Mouse (Mus musculus) Patski (cell line): ENCODE measurements at regions not wholly inside any gene's neighbourhood (a gene's known extent, or its start where the extent isn't known, plus 50 kb on each side); places are given as distances from the start of the nearest gene placed in this dataset.

Experiments used
- ATAC-seq: fragments of 100-300 bp; one replicate; pipeline ENCODE4 v1.8.0; 2021
- CTCF ChIA-PET: fragments of 350-600 bp; sonication (Branson Sonifier 250); formaldehyde crosslinking; loops from one replicate; lab custom pipeline; 2022; ENCODE audit warnings: inconsistent platforms; lab: Charles Lee
- POLR2A ChIA-PET: fragments of 350-600 bp; sonication (Branson Sonifier 250); formaldehyde crosslinking; loops from one replicate; lab custom pipeline; 2022; ENCODE audit warnings: antibody characterized with exemption, inconsistent platforms; lab: Charles Lee
- DNase-seq: peaks from one replicate; pipeline ENCODE4 v3.0.0-alpha.2; 2011; ENCODE audit warnings: low read depth, low spot score
- H3K27me3 ChIP-seq: fragments of 371-371 bp; one replicate; pipeline ENCODE4 v1.5.1; 2021
- CTCF ChIP-seq: fragments of 100-300 bp; IDR thresholded peaks from one replicate; pipeline ENCODE4 v1.5.1; 2021
- in situ Hi-C: fragments of 300-500 bp; cut with MboI; formaldehyde crosslinking; loops from 3 replicates; pipeline ENCODE4 v1.11.1; 2018; ENCODE audit warnings: low pct_unique_long_range_greater_than_20kb, mixed read lengths

DNA sequence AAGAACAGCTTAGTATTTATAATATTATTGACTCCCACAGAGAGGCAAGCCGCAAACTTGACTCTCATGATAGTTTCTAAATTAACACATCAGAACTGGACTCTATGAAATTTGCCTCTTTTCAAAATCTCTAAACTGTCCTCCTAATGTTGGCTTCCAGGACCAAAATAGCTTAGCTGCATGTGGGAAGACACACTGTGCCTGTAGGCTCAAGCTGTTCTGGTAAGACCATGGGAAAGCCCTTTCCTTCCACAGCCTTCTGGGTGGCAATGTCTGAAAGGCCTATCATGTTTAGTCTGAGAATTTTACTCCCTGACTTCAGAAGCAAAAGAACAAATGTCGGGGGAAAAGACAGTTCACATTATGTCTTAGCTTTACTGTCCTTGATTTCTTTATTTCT, 203.1 kb upstream of the Slc8a1 start:
- H3K27me3 ChIP-seq = no peaks in the 10 kb centered on the region
- ChIA-PET POLR2A (no interaction called here), CTCF (interaction anchor here (0.9 kb wide), 1 partner anchor 9 kb away, joined by 3 read pairs; no protein-coding TSS in a partner anchor)
- no peak for TF ChIP-seq CTCF
- no peak for DNase-seq
- in situ Hi-C loops = no loop called here
- no peak for ATAC-seq

DNA sequence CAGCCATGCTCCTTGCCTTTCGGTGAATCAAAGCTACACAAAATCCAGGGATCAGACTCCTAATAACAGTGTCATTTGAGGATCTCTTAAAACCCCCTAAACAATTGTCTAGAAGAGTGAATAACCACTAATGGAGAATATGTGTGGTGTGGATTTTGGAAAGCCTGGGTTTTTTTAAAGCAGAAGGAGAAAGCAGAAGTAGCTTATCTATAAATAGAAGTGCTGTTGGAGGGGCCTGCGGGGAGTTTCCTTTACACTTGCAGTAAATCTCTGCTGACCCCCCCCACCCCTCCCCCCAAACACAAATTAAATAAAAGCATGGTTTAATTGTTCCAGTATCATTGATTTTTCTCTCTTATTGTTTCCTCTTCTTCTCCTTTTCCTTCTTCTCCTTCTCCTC, 192.6 kb upstream of the Slc8a1 start:
- ChIA-PET CTCF (no interaction called here), POLR2A (no interaction called here)
- no peak for TF ChIP-seq CTCF
- no peak for ATAC-seq
- no peaks in the 10 kb centered on the region for H3K27me3 ChIP-seq
- in situ Hi-C loops = no loop called here
- DNase-seq = no peak

DNA sequence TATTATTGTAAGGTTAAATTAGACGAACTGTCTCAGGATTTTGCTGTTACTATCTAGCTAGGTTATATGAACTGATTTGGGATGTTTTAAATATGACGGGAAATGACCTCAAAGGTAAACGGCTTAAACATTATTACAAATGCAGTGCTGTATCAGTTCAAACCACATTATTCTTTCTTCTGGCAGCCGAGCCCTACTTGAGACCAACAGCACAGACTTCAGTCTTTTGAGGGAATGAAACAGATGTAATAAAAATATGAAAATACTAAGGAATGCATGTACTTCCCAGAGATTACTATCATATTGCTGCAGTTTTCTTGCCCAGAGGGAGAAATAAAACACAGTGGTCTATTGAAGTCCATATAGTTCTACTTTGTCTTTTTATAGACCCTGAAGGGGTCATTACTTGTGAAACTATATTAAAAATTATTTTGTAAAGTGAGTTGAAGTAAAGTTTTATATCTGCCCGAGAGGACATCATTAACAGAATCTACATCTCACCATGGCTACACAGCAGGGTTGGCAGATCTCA, 168.4 kb upstream of the Slc8a1 start:
- ATAC-seq (no peak), DNase-seq (no peak)
- in situ Hi-C loops = no loop called here
- H3K27me3 ChIP-seq = no peaks in the 10 kb centered on the region
- ChIA-PET CTCF (no interaction called here), POLR2A (no interaction called here)
- TF ChIP-seq CTCF = no peak

DNA sequence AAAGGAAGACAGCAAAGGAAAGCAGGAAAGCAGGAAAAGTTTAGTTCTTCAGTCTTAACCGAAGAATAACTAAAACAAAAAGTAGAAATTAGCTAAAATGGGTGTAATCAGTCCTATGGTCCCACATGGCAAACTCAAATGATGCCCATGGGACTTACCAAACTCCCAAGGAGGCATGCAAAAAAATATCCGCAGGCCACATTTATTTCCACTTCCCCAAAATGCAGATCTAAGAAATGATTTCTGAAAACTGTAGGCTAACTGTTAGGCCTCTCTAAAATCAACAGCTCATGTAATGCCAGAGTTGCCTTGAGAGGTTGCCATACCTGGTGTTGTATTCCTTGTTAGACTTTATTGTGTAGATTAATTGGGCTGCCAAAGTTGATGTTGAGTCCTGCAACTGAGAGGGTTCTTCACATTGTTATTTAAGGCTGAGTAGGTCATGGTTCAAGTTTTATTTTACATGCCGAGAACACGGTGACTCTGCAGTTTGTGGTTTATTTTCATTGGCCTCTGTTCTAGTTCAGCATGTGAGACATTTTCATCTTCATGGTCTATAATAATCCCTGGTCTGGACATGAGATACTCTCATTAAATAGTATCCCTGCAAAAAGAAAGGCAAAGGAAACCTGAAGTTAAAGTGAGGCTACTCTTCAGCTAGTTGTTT, 164.0 kb upstream of the Slc8a1 start:
- CTCF ChIA-PET = no interaction called here
- no peak for TF ChIP-seq CTCF
- in situ Hi-C loops = no loop called here
- ATAC-seq (no peak), DNase-seq (no peak)
- no peaks in the 10 kb centered on the region for H3K27me3 ChIP-seq
- POLR2A ChIA-PET = no interaction called here

DNA sequence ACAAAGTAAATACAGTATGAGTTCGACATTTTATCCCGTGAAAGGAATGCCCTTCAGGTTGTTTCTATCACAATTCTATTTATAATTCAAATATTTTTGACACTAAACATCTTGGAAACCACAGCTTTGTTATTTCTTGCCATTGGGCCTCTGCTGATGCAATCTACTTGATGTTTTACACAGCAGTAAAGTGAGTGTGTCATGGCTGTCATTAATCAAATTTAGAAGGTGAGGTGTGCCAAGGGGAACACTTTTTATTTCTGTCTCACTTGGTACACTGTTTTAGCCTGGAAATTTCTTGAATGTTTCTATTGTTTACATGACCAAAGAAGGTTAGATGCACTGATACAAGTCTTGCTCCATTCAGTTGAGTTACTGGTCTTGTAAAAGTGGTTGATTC, 160.8 kb upstream of the Slc8a1 start:
- ChIA-PET POLR2A (no interaction called here), CTCF (no interaction called here)
- no peak for DNase-seq
- H3K27me3 ChIP-seq = no peaks in the 10 kb centered on the region
- in situ Hi-C loops = no loop called here
- TF ChIP-seq CTCF = no peak
- no peak for ATAC-seq

DNA sequence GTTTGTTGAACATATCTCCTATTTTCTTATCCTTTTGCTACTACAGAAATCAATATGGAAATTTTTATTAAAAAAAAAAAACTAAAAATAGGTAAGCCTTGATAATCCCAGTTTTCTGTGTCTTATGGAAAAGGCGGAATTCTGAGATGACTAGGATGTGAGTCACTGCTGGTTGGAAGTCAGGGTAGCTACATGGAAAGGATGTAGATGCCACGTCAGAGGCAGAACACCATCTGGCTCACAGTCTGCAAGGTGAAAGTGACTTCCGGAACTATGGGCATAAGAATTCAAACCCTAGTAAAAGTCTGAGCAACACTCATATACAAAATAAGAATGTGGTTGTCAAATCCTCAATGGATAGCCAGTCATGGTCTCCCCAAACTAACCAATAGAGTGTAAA, 140.0 kb upstream of the Slc8a1 start:
- ChIA-PET POLR2A (no interaction called here), CTCF (no interaction called here)
- ATAC-seq = no peak
- in situ Hi-C loops = no loop called here
- DNase-seq = no peak
- no peak for TF ChIP-seq CTCF
- H3K27me3 ChIP-seq = no peaks in the 10 kb centered on the region

DNA sequence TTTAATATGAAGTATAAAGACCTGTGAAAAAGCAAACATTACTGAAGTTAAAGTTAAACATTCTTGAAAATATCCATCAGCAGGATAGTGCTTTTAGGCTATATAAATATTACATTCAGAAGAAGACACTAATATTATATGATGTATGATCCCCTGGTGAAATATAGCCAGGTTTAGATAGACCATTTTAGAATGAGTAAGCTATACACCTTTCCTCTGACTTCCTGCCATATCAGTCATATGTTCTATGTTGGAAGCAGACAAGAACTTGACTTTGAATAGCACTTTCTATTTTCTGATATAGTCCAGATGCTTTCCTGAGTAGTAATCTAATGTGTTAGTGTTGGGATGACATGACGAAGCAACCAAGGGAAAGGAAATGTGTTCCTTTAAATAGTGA, 128.5 kb upstream of the Slc8a1 start:
- H3K27me3 ChIP-seq = no peaks in the 10 kb centered on the region
- no peak for ATAC-seq
- in situ Hi-C loops = no loop called here
- TF ChIP-seq CTCF = no peak
- no peak for DNase-seq
- POLR2A ChIA-PET = no interaction called here
- CTCF ChIA-PET = no interaction called here

DNA sequence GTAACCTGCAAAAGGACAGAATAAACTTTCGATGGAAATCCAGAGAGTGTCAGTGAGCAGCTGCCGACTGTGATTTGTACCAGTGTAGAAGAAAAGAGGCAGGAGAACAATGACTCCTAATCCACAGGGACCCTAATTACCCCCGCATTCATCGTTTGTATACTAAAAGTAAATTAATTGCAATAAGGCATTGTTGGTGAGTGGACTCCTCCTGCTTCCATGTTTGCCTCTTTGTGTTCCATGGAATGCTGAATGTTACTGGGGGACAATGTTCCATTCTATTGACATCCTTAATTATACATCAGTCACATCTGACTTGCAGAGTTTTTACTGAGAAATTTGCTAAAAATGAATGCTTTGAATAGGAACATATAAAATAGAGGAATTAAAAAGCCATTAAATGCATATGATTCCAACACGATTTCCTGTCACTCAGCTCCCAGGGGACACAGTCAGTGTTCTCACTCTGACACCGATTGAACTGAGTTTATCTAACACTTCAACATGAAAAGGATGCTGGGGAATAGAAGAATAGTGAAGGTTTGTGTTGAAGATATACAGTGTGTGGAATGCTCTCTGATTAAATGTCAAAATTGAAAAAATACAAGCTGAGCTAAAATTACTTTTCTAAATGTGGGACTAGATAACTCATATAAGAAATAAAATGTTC, 111.3 kb upstream of the Slc8a1 start:
- in situ Hi-C loops = no loop called here
- ChIA-PET CTCF (interaction anchor here (1.0 kb wide), 1 partner anchor 9 kb away, joined by 3 read pairs; no protein-coding TSS in a partner anchor), POLR2A (no interaction called here)
- DNase-seq = no peak
- TF ChIP-seq CTCF = no peak
- ATAC-seq = no peak
- no peaks in the 10 kb centered on the region for H3K27me3 ChIP-seq

DNA sequence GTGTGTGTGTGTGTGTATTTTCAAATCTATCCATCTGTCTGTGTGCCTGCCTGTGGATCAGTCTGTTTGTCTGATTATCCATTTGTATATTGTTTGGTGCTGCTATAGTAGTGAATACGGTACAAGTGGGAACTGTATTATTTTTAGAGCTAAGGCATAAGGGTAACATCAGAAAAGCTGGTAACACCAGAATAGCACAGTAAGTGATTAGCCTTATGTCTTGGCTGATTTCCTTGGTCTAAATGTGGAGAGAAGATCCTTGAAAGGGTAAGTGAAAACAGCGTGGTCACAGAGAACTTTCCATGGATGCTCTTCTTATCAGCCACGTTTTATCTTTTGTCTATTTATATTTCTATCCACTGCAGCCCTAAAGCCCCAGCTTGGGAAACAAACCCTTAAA, 105.6 kb upstream of the Slc8a1 start:
- no peaks in the 10 kb centered on the region for H3K27me3 ChIP-seq
- in situ Hi-C loops = no loop called here
- ATAC-seq = no peak
- DNase-seq = no peak
- ChIA-PET POLR2A (no interaction called here), CTCF (no interaction called here)
- TF ChIP-seq CTCF = no peak

DNA sequence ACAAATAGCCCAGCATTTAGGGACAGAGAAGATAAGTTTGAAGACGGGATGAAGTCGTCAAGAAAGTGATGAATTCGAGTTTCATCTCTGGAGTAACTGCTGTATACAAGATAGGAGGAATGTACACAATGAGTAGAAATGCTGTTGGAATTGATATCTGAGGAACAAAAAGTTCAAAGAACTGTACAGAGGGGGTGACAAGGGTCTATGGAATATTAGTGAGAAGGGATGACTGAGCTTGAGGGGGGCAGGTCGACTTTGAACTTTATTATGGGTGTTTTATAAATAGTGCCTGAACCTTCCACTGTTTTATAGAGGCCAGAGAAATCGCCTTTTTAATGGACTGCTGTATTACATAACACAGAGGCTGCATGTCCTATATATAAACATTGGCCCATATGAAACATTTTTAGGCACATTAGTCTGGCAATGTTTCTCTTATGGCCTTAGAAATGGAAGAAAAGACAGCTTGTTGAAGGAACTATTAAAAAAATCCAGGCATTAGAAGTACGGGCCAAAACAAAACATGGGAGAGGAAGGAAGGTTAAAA, 59.7 kb upstream of the Slc8a1 start:
- no peak for DNase-seq
- TF ChIP-seq CTCF = no peak
- no peak for ATAC-seq
- in situ Hi-C loops = loop anchor here (25.0 kb wide), 1 partner anchor 611 kb away; no protein-coding TSS in a partner anchor
- POLR2A ChIA-PET = no interaction called here
- H3K27me3 ChIP-seq = no peaks in the 10 kb centered on the region
- CTCF ChIA-PET = no interaction called here

DNA sequence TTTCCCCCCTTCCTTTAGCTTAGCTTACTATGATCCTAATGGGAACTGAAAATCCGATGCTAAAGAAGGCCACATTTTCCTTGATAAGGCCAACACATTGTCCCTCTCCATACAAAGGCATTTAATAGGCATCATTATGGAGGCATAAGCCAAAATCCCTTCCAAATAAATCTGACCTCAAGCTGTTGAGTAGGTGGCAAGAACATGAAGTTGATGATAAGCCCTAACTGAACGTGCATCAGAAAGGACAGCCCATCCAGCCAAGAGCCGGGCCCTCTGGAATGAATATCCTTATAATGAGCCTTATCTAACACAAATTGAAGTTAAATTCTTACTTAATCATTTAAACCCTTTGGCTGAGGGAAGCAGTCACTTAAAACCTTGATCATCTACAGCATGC, 50.6 kb upstream of the Slc8a1 start:
- no peak for ATAC-seq
- ChIA-PET POLR2A (no interaction called here), CTCF (no interaction called here)
- no peaks in the 10 kb centered on the region for H3K27me3 ChIP-seq
- no peak for DNase-seq
- TF ChIP-seq CTCF = no peak
- in situ Hi-C loops = loop anchor here (25.0 kb wide), 1 partner anchor 601 kb away; no protein-coding TSS in a partner anchor
